Mouse (Mus musculus) heart, postnatal 0 days (tissue): Measurements from ENCODE around the gene Ssc4d.

ENCODE experiments used
- CTCF ChIP-seq: IDR thresholded peaks from 2 replicates; pipeline ENCODE4 v1.5.1; 2016; ENCODE audit warnings: antibody characterized with exemption, control low read depth, low read depth
- EP300 ChIP-seq: IDR thresholded peaks from 2 replicates; pipeline ENCODE4 v1.6.1; 2016; ENCODE audit warnings: antibody characterized with exemption, low read depth

DNA sequence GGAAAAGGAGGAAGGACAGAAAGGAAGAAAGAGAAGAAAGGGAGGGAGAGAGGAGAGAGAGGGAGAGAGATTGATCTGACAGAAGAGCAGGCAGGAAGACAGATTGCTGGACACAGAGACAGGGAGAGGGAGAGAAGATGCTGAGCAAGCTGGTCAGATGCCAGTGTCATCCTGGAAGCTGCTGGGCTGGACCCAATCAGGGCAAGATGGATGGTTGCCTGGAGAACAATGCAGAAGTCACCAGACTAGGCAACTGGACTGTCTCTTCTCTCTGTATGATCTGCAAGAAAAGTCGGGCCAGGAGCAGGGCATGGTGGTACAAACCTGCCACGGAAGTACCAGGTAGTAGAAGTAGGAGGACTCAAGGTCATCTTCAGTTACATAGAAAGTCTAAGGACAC is 21.5 kb downstream of the Ssc4d start:
- no peak for TF ChIP-seq EP300
- TF ChIP-seq CTCF = no peak
